ENCODE assay signal across 26 mouse cellular contexts in genomic region chr19:59684292-59684691, GRCm38 (mm10).
DNase-seq lines count a peak whose midpoint lies in the region; ATAC-seq lines count a peak whose summit lies in the region.
"Had no signal": no experiment of that assay in that cellular context is flagged by ENCODE, and none has a peak within 500 bp of the region (broad histone marks: within the 10 kb centered on the region; RNA-seq: fewer than 3 reads in every experiment).

No protein-coding gene starts in this region.

- H3K9me3 ChIP-seq in kidney, embryonic 14.5 days (ENCODE audit: control insufficient read depth, low read length): no peaks in the 10 kb centered on the region
- H3K9me3 ChIP-seq in kidney, embryonic 15.5 days (replicated peaks): no peaks in the 10 kb centered on the region
- H3K9me3 ChIP-seq: embryonic facial prominence, embryonic 10.5 days; embryonic facial prominence, embryonic 13.5 days; forebrain, embryonic 12.5 days; forebrain, embryonic 15.5 days; hindbrain, embryonic 10.5 days; hindbrain, embryonic 13.5 days had no signal

- no peak overlapping the region for H3K9ac ChIP-seq in kidney, embryonic 14.5 days (ENCODE audit: low read depth, low read length)
- no peak overlapping the region for H3K9ac ChIP-seq in kidney, embryonic 15.5 days
- H3K9ac ChIP-seq: embryonic facial prominence, embryonic 13.5 days; forebrain, embryonic 12.5 days; forebrain, embryonic 15.5 days; hindbrain, embryonic 13.5 days had no signal

- H3K4me3 ChIP-seq in kidney, embryonic 14.5 days (ENCODE audit: low read length): no peak overlapping the region
- no peak overlapping the region for H3K4me3 ChIP-seq in kidney, embryonic 15.5 days (replicated peaks)
- H3K4me3 ChIP-seq: embryonic facial prominence, embryonic 10.5 days; embryonic facial prominence, embryonic 13.5 days; erythroblast, embryonic 14.5 days; forebrain, embryonic 12.5 days; forebrain, embryonic 15.5 days; hindbrain, embryonic 10.5 days; hindbrain, embryonic 13.5 days had no signal

- peaks cover 5% of the 10 kb centered on the region for H3K4me1 ChIP-seq in kidney, embryonic 14.5 days (ENCODE audit: control insufficient read depth, insufficient read depth, low read length)
- peaks cover 46% of the 10 kb centered on the region for H3K4me1 ChIP-seq in kidney, embryonic 15.5 days
- H3K4me1 ChIP-seq: embryonic facial prominence, embryonic 13.5 days; forebrain, embryonic 15.5 days had no signal

- DNase-seq in kidney, adult 18-20 months: peak; percentile 19
- peak; percentile 4 to 41 for DNase-seq in kidney, adult 8-10 months
- peak; percentile 22 for DNase-seq in kidney, postnatal 14 days
- no peak for DNase-seq in urinary bladder, postnatal 36 days (ENCODE audit: low spot score in 2 of 2)
- DNase-seq: adrenal gland, adult 8-10 months; adrenal gland, postnatal 25 days; cerebellum, adult 11-12 months; cerebellum, adult 8-10 months; cerebellum, postnatal 36 days; embryo, embryonic 11 days; gastrocnemius, postnatal 10 days; gastrocnemius, postnatal 36 days; heart, postnatal 36 days had no signal

- H3K4me2 ChIP-seq in kidney, embryonic 14.5 days (replicated peaks; ENCODE audit: low read depth, low read length): no peak overlapping the region
- H3K4me2 ChIP-seq in kidney, embryonic 15.5 days: no peak overlapping the region
- H3K4me2 ChIP-seq: embryonic facial prominence, embryonic 13.5 days; forebrain, embryonic 12.5 days; forebrain, embryonic 15.5 days; heart, embryonic 11.5 days; hindbrain, embryonic 13.5 days had no signal

- 41% methylated on average over 7 of the region's 7 CpGs for WGBS in kidney, embryonic 14.5 days
- 51% methylated on average over 7 of the region's 7 CpGs for WGBS in kidney, embryonic 15.5 days

- no peaks in the 10 kb centered on the region for H3K27me3 ChIP-seq in kidney, embryonic 14.5 days (ENCODE audit: control insufficient read depth, insufficient read depth, low read length)
- H3K27me3 ChIP-seq in kidney, embryonic 15.5 days: no peaks in the 10 kb centered on the region
- H3K27me3 ChIP-seq: embryonic facial prominence, embryonic 13.5 days; forebrain, embryonic 15.5 days; hindbrain, embryonic 13.5 days had no signal

- H3K27ac ChIP-seq in kidney, embryonic 14.5 days (ENCODE audit: low read depth, low read length): no peak overlapping the region; the same call in 1 of the 2 replicates
- peak overlapping the region; percentile 88 for H3K27ac ChIP-seq in kidney, embryonic 15.5 days
- H3K27ac ChIP-seq: embryonic facial prominence, embryonic 10.5 days; embryonic facial prominence, embryonic 13.5 days; forebrain, embryonic 12.5 days; forebrain, embryonic 15.5 days; hindbrain, embryonic 10.5 days; hindbrain, embryonic 13.5 days had no signal

- no peak for ATAC-seq in kidney, embryonic 14.5 days (ENCODE audit: low FRiP score, low TSS enrichment)
- peak; percentile 16; the same call in 1 of the 2 replicates for ATAC-seq in kidney, embryonic 15.5 days (replicated peaks; ENCODE audit: low FRiP score)
- no peak for ATAC-seq in frontal cortex, adult (ENCODE audit: low TSS enrichment)
- ATAC-seq: CD4-positive, CD25-positive, alpha-beta regulatory T cell, adult 4 months; forebrain, embryonic 15.5 days; hindbrain, embryonic 16.5 days had no signal

- H3K36me3 ChIP-seq in kidney, embryonic 14.5 days (ENCODE audit: control insufficient read depth, insufficient read depth, low read length): no peaks in the 10 kb centered on the region
- H3K36me3 ChIP-seq in kidney, embryonic 15.5 days: no peaks in the 10 kb centered on the region
- H3K36me3 ChIP-seq: embryonic facial prominence, embryonic 10.5 days; embryonic facial prominence, embryonic 13.5 days; forebrain, embryonic 12.5 days; forebrain, embryonic 15.5 days; hindbrain, embryonic 10.5 days; hindbrain, embryonic 13.5 days had no signal

Comparison
In these comparisons a context has a peak if more than half of its experiments do, and no peak if none do; other contexts are left out.
1. DNase-seq: peak in kidney, adult 18-20 months (single experiment), kidney, adult 8-10 months (2 of 2) and kidney, postnatal 14 days (single experiment); none in urinary bladder, postnatal 36 days (0 of 2).